Mouse (Mus musculus) lung, postnatal 14 days (tissue): ENCODE measurements around the gene Rasal1.

Source experiments
- DNase-seq: peaks from one replicate; pipeline ENCODE4 v3.0.0; 2021

Rasal1 gene

DNA sequence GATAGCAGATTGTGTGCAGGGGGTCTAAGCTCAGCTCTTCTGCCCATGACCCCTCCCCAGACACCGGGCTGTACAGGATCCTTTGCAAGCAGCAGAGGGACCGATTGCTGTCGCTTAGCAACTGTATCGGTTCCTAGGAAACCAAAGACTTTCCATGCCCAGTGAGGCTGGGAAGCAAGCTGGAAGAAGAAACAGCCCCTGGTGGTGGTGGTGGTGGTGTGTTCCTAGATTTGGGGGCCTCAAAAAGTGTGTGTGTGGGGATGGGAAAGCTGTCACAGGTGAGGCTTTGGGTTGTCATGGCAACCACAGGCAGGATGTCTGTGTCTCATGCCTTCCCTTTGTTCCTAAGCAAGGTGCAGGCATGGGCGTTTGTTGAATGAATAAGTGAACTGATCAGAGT, 12.2 kb downstream of the Rasal1 start:
- DNase-seq = no peak

DNA sequence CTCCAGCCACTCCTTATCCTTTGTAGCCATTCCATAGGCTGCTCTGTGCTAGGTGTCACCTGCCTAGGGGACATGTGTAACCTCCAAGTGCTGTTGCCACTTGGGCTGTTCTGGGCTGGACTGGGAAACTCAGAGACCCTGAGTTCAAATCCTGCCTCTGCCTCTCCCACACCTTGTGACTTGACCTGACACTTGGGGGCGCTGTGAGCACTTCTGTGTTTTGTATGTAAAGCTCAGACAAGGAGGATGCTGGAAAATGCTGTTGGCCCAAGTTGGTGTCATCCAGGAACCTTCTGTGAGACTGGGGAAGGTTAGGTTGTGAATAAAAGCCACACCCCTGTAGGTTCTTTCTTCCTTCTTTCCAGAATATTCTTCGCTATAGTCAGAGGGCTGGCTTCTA, 16.3 kb downstream of the Rasal1 start:
- no peak for DNase-seq

DNA sequence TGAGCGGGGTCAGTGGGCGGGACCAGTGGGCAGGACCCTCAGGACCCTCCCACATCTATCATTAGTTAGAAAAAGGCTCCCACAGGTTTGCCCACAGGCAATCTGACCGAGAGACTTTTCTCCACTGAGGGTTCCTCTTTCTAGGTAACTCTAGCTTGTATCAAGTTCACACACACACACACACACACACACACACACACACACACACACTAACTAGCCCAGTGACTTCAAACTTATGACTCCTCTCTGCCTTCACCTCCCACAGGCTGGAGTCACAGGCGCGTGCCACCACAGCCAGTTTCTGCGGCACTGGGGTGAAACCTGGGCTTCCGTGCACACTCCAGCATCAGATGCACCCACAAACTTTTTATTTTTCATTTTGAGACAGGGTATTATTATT, 20.1 kb downstream of the Rasal1 start:
- DNase-seq = no peak

DNA sequence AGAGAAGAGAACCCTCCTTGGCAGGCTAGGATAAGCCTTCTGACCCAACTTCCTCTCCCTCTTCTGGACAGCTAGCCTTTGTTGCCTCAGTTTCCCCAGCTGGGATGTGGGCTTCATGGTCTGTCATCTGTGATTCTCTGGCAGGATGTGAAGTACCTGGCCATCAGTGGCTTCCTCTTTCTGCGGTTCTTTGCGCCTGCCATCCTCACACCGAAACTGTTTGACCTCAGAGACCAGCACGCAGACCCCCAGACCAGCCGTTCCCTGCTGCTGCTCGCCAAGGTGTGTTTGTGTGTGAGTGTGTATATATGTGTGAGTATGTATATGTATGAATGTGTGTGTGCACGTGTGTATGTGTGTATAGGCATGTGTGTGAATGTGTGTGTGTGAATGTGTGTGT, 21.5 kb downstream of the Rasal1 start:
- no peak for DNase-seq

DNA sequence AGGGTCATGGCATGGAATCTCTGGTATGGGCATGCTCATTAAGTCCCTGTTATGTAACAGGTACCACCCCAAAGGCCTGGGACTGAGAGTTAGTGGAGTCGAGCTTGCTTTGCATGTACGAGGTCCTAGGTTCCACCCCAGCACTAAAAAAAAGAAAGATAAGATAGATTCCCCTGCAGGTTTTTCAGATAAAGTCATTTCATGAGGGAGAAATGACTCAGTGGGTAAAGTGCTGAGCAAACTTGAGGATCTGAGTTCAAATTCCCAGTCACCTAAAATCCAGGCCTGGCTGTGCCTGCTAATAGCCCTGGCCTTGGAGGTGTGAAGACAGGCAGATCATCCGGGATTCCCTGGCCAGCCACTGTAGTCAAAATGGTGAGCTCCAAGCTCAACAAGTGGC, 23.3 kb downstream of the Rasal1 start:
- no peak for DNase-seq

DNA sequence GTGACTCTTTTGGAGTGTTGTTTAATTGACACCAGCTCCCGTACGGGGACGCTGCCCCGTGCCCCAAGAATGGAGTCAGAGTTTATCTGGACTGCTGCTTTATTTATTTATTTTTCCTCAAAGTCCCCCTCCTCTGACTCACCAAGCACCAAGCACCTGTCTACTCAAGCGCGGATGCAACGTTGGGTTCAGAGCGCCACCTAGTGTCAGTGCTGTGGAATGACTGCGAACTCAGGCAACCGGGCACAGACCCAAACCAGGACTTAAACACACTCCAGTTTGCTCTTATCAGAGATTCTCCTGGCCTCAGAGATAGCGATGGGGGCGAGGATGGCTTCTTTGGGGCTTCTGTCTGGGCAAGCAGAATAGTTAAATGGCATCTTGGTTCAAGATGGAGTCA, 25.0 kb downstream of the Rasal1 start:
- peak; percentile 66 for DNase-seq

DNA sequence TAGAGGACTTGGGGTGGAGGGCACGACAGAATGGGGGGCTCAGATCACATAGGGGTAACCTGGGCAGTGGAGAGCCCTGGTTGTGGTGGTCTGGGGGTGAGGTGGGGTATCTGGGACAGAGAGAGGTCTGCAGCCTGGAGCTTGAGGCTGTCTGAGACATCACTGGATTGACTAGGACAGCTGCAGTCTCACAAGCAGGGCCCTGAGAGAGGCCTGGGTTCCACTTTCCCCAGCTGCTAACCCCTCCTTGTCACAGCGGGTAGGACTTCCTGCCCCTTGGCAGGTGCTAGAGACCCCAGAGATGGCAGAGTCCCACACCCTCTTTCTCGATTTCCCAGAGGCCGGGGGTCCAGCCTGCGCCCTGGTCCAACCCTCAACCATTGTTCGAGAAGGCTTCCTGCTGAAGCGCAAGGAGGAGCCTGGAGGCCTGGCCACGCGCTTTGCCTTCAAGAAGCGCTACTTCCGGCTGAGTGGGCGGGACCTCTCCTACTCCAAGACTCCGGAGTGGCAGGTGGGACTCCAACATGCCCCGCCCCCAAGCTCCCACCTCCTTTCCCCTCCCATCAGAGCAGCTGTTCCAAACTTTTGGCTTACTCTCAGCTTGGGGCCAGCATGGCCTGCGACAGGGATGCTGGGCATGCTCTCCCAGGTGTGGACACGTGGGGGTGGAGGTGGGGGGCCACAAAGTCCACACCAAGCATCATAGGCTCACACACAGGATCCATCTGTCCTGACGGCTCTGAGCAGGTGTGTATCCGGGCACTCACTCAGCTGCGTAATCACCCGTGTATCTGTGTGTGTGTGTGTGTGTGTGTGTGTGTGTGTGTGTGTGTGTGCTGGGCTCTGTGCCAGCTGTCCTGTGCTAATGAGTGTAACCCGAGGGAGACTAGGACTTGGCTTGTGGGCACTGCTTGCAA, 25.9 kb downstream of the Rasal1 start:
- no peak for DNase-seq

DNA sequence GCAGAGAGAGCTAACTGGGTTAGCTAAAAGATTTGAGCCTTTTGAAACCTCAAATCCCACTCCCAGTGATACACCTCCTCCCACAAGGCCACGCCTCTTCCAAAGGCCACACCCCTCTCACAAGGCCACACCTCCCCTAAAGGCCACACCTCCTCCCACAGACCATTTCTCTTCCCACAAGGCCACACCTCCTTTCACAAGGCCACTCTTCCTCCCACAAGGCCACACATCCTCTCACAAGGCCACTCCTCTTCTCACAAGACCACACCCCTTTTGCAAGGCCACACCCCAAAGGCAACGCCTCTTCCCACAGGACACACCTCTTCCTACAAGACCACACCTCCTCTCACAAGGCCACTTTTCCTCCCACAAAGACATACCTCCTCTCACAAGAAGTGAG, 28.9 kb downstream of the Rasal1 start:
- no peak for DNase-seq

DNA sequence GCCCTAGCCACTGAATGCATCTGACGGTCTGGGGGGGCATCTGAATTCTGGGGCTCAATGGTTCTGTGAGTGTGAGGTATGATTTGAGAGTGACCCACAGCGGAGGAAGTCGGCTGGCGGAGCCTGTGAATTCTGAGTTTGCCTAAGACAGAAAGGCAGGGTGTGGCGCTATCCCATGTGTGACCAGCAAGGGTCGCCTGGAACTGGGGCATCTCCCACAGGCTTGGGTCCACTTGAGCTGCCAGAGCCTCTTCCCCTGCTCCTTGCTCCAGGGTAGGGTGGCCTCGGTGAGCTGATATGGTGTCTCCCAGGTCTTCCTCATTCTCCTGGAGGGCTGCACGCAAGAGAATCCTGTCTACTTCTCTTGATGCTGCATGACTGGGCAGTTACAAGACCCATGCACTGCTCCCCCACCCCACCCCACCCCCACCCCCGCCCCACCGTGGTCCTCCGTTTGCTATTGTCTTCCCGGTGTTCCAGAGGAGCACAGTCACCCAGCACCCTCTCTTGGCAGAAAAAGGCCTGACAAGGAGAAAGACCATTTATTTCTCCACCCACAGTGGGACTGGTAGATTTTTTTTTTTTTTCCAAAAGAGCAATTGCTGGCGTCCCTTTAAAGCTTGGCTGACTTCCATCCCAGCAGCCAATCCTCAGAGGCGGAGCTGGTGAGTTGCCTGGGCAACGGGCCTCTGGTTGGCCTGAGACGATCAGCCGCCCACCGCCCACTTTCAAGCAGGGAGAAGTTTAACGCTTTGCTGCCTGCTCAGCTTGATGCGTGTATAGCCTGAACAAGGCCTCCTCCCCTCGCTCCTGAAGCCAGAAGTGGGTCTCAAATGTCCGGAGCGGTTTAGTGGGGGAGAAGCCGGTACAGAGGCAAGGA, 31.3 kb downstream of the Rasal1 start:
- peak; percentile 68 for DNase-seq

DNA sequence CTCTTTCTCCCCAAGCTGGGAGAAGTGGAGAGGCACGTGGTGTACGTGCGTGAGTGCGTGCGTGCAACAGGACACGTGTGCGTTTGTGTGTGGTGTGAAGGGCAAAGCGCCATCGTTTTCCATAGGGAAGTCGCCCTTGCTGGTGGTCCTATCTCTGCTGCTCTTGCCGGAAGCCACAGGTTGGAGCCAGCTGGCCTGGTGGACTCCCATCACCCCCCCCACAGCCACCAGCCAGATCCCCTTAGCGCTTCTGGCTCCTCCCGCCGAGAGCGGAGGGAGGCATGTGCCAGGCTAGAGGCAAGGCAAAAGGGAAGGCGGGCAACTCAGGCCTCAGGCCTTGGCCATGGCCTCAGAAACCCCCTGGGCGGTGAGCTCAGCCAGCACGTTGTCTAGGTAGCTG, 32.3 kb downstream of the Rasal1 start:
- DNase-seq = no peak

DNA sequence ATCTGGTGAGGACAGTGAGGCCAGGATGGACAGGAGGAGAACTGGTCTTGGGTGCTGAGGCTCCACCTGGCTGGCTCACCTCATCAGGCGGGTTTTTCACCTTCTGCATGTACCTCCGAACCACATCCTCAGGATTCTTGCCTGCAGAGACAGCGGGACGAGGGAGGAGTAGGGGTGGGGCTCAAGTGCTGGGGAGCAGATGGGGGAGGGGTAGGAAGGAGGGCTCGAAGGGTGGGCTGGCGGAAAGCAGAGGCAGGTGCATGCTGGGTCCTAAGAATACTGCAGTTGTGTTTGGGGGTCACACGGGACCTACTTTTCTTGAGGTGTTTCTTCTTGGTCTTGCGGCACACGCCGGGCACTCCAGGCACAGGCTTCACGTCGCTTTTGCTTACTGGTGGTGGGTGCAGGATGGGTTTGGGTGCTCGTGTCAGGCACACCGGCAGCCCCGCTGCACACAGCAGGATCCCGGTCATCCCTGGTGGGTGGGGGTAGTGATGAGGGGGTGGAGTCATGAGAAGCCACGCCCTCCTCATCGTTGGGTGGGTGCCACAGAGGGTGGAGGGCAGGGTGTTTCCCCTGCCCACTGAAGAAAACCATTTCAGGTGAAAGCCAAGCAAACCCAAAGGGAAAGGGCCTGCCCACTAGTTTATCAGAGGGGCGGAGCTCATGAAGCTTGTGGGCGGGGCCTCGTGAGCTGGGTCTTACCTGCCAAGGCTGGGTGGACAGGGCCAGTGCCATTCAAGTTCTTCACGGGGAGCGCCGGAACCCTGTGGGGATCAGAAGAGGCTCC, 34.6 kb downstream of the Rasal1 start:
- no peak for DNase-seq

DNA sequence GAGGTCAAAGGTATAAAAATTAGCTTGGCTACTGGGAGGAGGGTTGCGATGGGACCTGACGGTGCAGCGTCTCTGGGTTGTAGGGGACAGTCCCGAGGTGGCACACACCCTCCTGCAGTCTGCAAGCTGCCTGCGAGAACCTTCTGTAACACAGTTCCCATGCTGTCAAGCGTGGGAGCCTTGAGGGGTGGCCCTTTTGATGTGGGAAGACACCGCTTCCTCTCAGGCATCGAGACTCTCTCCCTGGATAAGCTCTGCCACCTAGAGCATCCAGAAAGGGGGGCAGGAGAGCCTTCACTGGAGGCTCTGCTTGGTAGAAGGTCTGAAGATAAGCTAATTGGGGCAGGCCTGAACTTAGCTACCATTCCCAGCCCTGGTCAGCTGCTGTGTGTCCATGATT, 37.1 kb downstream of the Rasal1 start:
- DNase-seq = no peak

DNA sequence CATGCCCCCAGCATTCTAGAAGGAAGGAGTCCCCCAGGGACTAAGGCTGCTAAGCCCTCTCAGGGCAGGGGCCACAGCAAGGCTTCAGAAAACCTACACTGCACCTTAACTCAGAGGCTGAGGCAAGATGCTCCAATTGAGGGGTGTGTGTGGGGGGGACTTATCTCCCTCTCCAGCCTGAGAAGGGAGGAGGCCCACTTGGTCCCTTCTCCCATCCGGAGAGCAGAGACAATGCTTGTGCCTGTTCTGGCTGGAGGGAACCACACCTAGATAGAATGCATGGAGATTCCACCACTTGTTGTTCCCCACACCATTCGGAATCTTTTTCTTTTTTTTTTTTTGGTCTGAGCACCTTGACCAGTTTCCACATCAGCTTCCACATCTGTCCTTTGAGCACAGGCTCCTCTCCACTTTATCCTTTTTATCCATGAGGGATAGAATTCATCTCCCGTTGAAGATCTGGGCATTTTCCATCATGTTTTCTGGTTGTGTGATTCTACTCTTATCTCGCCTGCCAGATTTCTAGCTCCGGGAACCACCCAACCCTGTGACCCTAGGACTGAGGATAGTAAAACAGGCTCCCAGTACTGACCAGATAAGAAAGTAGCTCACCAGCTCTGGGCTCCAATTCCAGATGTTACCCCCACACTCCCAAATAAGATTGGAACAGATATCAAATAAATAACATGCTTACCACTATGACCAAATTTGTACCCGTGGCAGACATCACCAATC, 38.3 kb downstream of the Rasal1 start:
- no peak for DNase-seq

DNA sequence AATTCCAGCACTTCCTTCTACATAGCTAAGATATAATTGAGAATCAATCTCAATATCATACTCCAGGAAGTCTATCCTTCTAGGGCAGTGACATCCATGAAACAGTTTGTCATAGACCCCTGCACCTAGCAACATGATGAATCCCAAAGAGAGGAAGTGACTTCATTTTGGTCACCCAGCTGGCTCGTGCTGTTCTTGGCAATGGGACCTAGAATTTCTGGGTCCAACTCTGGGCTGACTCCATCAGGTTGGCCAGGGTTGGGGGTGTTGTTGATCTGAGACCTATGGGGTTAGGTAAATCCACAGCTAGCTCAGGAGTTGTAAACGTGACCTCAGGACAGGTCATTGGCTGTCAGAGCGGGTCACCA, 38.9 kb downstream of the Rasal1 start:
- no peak for DNase-seq

DNA sequence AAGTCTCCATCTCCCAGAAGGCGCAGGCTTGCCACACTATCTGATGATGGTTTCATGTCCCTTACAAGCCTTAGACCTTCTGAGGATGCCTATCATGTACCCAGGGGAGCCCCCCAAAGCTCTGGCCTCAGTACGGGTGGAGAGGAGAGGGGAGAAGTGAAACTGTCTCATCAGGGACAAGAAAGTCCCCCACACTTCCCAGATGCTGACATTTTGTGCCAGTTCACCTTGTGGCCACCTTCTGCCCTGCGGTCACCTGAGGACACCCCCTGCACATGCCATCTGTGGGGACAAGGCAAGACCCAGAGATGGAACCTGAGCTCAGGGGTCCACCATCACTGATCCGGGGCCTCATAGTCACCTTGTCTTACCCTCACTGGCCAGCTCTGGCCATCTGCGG, 39.3 kb downstream of the Rasal1 start:
- no peak for DNase-seq

DNA sequence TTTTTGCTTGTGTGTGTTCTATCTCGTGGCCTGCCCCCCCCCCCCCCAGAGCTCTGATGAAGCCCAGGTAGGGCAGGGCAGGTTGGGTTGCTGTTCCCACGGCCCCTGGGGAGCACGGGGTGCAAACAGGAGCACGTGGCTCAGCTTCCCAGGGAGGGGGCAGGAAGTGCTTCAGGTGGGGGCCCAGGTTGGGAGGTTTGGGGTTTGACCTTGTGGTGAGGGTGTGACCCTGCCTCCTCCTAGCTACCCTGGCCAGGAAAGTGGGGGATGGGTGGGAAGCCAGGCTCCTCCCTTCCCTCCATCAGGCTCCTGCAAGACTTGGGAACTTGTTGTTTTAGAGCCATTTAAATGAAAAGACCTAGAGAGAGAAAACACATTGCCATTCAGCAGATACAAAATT, 39.8 kb downstream of the Rasal1 start:
- no peak for DNase-seq

DNA sequence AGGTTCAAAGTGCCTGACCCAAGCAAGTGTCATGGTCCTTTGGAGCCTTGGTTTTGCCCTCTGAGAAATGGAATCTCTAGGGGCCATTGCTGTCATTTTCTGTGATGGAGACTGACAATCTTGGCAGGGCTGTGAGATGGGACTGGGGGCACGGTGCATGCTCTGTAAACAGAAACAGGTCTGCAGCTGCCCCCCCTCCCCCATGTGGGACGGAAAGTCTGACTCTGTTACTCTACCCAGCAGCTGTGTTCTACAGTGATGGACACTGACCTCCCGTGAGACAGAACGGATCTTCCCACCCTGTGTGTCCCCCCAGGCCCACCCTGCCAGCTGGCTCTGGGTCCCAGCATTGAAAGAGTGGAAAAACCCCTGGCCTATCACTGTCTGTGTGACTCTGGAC, 41.8 kb downstream of the Rasal1 start:
- DNase-seq = no peak

DNA sequence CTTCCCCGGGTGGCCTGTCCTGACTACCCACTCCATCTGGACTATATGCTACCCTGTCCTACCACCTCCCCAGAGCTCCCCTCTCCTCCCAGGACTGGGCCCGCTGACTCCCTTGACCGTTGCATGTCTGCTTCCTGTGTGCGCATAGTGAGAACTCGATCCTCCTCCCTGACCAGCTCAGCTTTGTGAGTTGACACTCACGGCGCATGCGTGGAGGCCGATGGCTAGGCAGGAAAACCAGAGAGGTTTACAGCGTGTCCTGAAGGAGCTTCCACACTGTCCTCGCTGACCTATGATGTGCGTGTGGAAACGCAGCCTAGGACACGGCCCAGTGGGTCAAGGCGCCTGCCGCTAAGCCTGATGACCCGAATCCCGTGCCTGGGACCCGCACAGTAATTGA, 43.4 kb downstream of the Rasal1 start:
- no peak for DNase-seq

DNA sequence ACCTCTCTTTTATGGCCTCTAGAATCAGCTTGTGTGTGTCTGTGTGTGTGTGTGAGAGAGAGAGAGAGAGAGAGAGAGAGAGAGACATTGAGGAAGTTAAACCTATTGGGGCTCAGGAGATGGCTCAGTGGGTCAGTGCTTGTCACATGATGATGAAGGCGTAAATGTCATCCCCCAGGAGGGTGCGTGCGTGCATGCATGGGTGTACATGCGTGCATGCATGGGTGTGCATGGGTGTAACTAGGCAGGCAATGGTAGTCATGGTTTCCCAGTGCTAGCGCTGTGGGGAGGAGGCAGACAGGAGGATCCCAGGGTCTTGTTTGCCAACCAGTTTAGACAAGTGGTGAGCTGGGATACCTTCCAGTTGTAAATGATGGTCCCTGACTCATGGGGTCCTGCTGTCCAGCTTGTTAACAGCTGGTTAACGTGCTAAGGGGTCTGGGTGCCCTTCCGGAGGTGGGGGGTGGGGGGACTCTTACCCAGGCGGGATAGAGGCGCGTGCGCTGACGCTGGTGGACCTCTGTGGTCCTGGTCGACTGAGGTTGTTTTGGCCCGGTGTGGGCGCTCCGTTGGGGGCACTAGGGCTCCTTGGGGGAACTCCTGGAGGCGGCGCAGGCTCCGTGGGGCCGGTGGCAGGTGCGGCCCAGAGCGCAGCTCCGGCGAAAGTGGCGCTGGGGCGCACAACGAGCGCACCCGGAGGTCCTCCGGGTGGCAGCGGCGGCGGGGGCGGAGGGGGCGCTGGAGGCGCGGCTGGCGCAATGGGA, 45.5 kb downstream of the Rasal1 start:
- DNase-seq = no peak

DNA sequence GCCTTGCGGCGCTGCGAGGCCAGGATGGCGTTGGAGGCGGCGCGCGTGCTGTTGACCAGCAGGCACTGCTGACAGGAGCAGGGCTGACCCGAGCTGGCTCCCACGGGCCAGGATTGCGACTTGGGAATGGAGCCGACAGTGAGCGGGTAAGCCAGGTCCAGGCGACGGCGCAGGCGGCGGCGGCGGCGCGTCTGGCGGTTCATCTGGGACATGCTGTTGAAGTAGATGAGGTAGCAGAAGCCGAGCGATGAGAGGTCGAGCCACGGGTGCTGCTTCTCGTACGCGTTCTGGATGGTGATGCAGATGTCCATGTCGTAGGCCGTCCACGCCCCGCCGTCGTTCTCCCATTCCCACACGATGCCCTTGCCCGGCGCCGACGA, 46.1 kb downstream of the Rasal1 start:
- DNase-seq = no peak

DNA sequence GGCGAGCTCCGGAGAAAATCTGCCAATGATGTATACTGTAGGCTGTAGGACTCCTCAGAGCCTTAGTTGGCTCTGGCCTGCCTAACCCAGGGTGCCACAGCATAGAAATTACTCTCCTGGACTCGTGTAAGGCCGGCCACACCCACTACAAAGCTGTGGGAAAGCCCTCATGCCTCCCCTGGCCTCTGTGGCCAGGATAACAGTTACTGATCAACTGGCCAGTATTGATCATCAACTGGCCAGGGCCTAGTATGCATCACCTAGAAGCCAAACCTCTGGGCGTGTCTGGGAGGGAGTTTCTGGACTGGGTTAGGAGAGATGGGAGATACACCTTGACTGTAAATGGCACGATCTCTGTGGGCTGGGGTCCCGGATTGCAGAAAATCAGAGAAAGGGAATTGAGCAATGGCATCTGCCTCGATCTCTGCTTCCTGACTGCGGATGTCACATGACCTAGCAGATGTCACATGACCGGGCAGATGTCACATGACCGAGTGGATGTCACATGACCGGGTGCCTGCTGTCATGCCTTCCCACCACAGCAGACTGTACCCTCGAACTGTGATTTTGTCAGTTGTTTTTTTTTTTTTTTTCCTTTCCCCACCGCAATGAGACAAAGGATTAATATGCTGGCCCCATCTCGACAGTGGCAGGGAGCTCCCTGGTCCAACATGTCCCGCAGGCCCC, 47.6 kb downstream of the Rasal1 start:
- DNase-seq = no peak
